ENCODE assay signal across 12 mouse cellular contexts in the genomic region with DNA sequence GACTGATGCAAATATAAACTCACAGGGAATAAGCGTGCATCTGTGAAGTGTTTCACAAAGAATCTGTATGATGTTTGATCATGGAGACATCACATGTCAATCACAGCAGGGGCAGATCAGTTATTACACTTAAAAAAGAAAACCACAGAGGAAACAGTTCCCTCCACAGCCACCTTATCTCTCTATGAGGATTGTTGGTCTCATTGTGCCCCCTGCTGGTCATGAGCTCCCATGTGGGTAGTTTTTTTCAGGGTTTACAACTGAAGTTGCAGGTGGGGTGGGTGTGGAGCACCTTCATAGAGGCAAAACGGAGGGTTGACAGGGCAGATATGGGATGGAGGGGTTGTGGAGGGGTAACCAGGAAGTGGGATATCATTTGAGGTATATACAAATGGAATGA.
DNase-seq lines count a peak whose midpoint lies in the region; ATAC-seq lines count a peak whose summit lies in the region.
"Had no signal": no experiment of that assay in that cellular context is flagged by ENCODE, and none has a peak within 500 bp of the region (broad histone marks: within the 10 kb centered on the region; RNA-seq: fewer than 3 reads in every experiment).

No protein-coding gene starts in this region.

- DNase-seq in adrenal gland, postnatal 25 days: peak; percentile 6
- DNase-seq in adrenal gland, adult 2 months: no peak
- peak; percentile 2 for DNase-seq in NIH3T3 (ENCODE audit: low read depth)
- DNase-seq in thymus, postnatal 14 days: peak; percentile 94
- DNase-seq in layer of hippocampus, adult 9-11 months: no peak
- no peak for DNase-seq in right cerebral cortex, postnatal 14 days
- DNase-seq in kidney, adult 18-20 months: no peak
- DNase-seq: cerebellum, adult 9-11 months; kidney, postnatal 4 days; lung, adult 18-20 months had no signal

- peak; percentile 79 for ATAC-seq in megakaryocyte-erythroid progenitor cell, adult 5-6 weeks (replicated peaks; ENCODE audit: low FRiP score, low TSS enrichment, poor library complexity, severe bottlenecking)
- ATAC-seq: hindbrain, postnatal 0 days had no signal

Comparison
In these comparisons a context has a peak if more than half of its experiments do, and no peak if none do; other contexts are left out.
1. DNase-seq: peak in adrenal gland, postnatal 25 days (single experiment), NIH3T3 (single experiment) and thymus, postnatal 14 days (single experiment); none in adrenal gland, adult 2 months (single experiment), layer of hippocampus, adult 9-11 months (single experiment), right cerebral cortex, postnatal 14 days (single experiment) and kidney, adult 18-20 months (single experiment).